Mouse (Mus musculus) limb, embryonic 11.5 days (tissue): ENCODE measurements around the gene Tenm4. TPM values are rescaled to one million over a fixed set of nuclear protein-coding genes. Genes with fewer than 3 reads are reported as not detected.

ENCODE experiments used
- ATAC-seq: fragments of 200-750 bp; cut with Nextera tagmentation; 2 replicates; pipeline ENCODE4 v1.8.0; 2017; ENCODE audit warnings: low read depth; ENCODE audit not compliant: insufficient number of reproducible peaks, low FRiP score, low TSS enrichment
- DNase-seq: peaks from one replicate; pipeline ENCODE4 v3.0.0-alpha.2; 2015; ENCODE audit warnings: low spot score
- H3K27ac ChIP-seq: fragments of 300-500 bp; sonication (generic); replicated peaks from 2 replicates; pipeline ENCODE4 v1.5.1; 2014; ENCODE audit warnings: low read depth, mild to moderate bottlenecking, low read length
- H3K27me3 ChIP-seq: fragments of 300-500 bp; sonication (generic); 2 replicates; pipeline ENCODE4 v1.6.1; 2014; ENCODE audit warnings: mild to moderate bottlenecking, low read length, mixed read lengths; ENCODE audit not compliant: control insufficient read depth, insufficient read depth
- H3K36me3 ChIP-seq: fragments of 300-500 bp; sonication (generic); 2 replicates; pipeline ENCODE4 v1.6.1; 2014; ENCODE audit warnings: mild to moderate bottlenecking, low read length, moderate library complexity, mixed read lengths; ENCODE audit not compliant: control insufficient read depth, insufficient read depth
- H3K4me1 ChIP-seq: fragments of 300-500 bp; sonication (generic); 2 replicates; pipeline ENCODE4 v1.6.1; 2014; ENCODE audit warnings: low read length, mixed read lengths; ENCODE audit not compliant: control insufficient read depth, insufficient read depth
- H3K4me2 ChIP-seq: fragments of 300-500 bp; sonication (generic); 2 replicates; pipeline ENCODE4 v1.6.1; 2014; ENCODE audit warnings: low read depth, mild to moderate bottlenecking, moderate library complexity; ENCODE audit not compliant: severe bottlenecking
- H3K4me3 ChIP-seq: fragments of 300-500 bp; sonication (generic); 2 replicates; pipeline ENCODE4 v1.5.1; 2014; ENCODE audit warnings: low read depth, low read length
- H3K9ac ChIP-seq: fragments of 300-500 bp; sonication (generic); 2 replicates; pipeline ENCODE4 v1.6.1; 2014; ENCODE audit warnings: mild to moderate bottlenecking, low read length
- H3K9me3 ChIP-seq: fragments of 300-500 bp; sonication (generic); 2 replicates; pipeline ENCODE4 v1.6.1; 2016; ENCODE audit warnings: low read length; ENCODE audit not compliant: control insufficient read depth
- WGBS: fragments of 180-500 bp; shearing (Covaris S2); extraction: QIAGEN DNeasy Blood & Tissue Kit; methylation state at CpG from one replicate; pipeline ENCODE4 v1.1.7; 2014; 5-methylcytosine and 5-hydroxymethylcytosine counted together
- polyA plus RNA-seq: library from polyadenylated mRNA; unstranded; fragments of >200 nt; fragmentation: Nextera tagmentation; extraction: Ambion mirVana; gene quantifications from 2 replicates; pipeline ENCODE4 v1.2.1, GENCODE M21; 2014

The Tenm4 gene
- polyA plus RNA-seq, 1 experiment from 2014 or later, result 43.1 TPM

DNA sequence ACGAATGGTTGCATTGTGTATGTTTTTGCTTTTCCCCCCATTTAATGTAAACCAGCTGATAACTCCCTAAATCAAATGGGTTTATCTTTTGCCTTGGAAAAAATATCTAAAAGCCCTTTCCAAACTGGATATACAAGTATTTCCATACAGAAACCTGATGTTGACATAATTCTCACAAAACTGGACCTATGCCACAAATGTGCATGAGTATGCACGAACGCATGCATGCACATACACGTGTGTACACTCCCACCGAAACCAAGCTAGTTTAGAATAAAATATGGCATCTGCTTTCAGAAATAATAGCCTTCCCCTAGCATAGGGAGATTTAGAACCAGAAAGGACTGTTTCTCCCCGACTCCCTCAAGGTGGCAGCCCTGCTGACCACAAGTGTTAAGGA is 569.6 kb downstream of the Tenm4 start:
- no peak overlapping the region for H3K4me3 ChIP-seq
- H3K4me1 ChIP-seq, result peaks cover 37% of the 10 kb centered on the region
- no peak overlapping the region for H3K27ac ChIP-seq
- H3K9me3 ChIP-seq, result no peaks in the 10 kb centered on the region
- ATAC-seq (no peak), DNase-seq (no peak)
- no peak overlapping the region for H3K9ac ChIP-seq
- no peak overlapping the region for H3K4me2 ChIP-seq
- no peaks in the 10 kb centered on the region for H3K27me3 ChIP-seq
- WGBS, result 46% methylated on average over 6 of the region's 6 CpGs
- H3K36me3 ChIP-seq, result no peaks in the 10 kb centered on the region; the same call in 1 of the 2 replicates

DNA sequence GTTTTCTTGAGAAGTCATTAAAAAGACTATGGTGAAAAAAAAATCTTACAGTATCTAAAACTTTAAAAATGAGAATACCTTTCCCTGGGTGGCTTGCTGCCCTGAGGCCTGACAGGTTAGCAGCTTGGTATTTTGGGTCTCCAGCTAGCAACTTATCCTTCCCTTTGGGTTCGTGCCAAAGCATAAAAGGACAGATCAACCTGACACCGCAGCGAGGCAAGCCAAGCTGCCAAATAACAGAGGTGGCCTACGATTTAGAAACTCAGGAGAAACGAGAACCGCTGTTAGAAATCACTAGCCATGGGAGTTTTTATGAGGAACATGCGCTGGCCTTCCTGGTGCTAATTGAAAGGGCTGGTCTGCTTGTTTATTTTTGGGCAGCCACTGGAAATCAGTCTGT is 571.2 kb downstream of the Tenm4 start:
- H3K36me3 ChIP-seq, result no peaks in the 10 kb centered on the region; the same call in 1 of the 2 replicates
- H3K27ac ChIP-seq, result no peak overlapping the region; the same call in 1 of the 2 replicates
- ATAC-seq (no peak), DNase-seq (no peak)
- no peaks in the 10 kb centered on the region for H3K9me3 ChIP-seq
- H3K4me1 ChIP-seq, result peaks cover 43% of the 10 kb centered on the region
- H3K9ac ChIP-seq, result no peak overlapping the region
- H3K4me2 ChIP-seq, result no peak overlapping the region
- whole genome bisulfite sequencing, result 7% methylated on average over 7 of the region's 7 CpGs
- no peak overlapping the region for H3K4me3 ChIP-seq
- no peaks in the 10 kb centered on the region for H3K27me3 ChIP-seq

DNA sequence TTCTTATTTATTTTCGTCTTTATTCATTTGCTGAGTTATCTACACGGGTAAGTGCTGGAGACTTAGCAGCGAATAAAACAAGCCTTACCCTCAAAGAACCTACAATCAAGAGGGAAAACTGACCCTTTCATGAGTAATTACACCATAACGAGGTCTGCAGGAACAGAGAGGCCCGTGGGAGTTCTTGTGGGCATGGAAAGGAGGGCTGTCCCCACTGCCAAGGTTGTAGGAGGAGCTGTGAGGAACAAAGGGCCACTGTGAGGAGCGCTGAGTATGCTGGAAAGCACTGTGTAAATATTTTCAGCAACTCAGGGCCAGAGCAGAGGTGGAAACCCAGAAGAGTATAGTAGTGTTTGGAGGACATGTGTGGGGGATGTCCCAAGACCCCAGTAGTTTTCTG is 574.9 kb downstream of the Tenm4 start:
- Histone ChIP-seq H3K27me3 (no peaks in the 10 kb centered on the region), H3K4me1 (peaks cover 47% of the 10 kb centered on the region), H3K9me3 (no peaks in the 10 kb centered on the region), H3K9ac (no peak overlapping the region), H3K4me2 (no peak overlapping the region), H3K36me3 (no peaks in the 10 kb centered on the region), H3K4me3 (no peak overlapping the region), H3K27ac (peak overlapping the region; percentile 63; the same call in 1 of the 2 replicates)
- ATAC-seq, result peak; percentile 83; the same call in 1 of the 2 replicates
- DNase-seq, result peak; percentile 73
- 14% methylated on average over 6 of the region's 6 CpGs for WGBS

DNA sequence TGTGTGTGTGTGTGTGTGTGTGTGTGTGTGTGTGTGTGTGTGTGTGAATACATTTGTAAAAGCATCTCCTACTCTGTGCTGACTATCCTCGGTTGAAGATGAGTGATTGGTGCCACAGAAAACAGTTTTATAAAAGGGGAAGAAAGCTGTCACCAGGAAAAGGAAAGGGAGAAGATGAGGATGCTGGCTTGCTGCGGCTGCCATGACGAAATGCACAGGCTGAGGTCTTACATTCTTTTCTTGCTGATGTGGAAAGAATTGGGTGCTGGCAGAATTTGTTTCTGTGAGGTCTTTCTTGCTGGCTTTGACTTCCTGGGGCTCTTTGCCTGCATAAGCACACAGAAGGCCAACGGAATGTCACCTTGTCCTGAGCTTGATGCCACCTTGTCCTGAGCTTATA is 575.7 kb downstream of the Tenm4 start:
- peaks cover 46% of the 10 kb centered on the region for H3K4me1 ChIP-seq
- no peak overlapping the region for H3K27ac ChIP-seq
- no peaks in the 10 kb centered on the region for H3K36me3 ChIP-seq
- ATAC-seq (no peak), DNase-seq (no peak)
- no peaks in the 10 kb centered on the region for H3K27me3 ChIP-seq
- H3K4me2 ChIP-seq, result no peak overlapping the region
- H3K9me3 ChIP-seq, result no peaks in the 10 kb centered on the region
- 90% methylated on average over 4 of the region's 4 CpGs for WGBS
- no peak overlapping the region for H3K9ac ChIP-seq
- H3K4me3 ChIP-seq, result no peak overlapping the region

DNA sequence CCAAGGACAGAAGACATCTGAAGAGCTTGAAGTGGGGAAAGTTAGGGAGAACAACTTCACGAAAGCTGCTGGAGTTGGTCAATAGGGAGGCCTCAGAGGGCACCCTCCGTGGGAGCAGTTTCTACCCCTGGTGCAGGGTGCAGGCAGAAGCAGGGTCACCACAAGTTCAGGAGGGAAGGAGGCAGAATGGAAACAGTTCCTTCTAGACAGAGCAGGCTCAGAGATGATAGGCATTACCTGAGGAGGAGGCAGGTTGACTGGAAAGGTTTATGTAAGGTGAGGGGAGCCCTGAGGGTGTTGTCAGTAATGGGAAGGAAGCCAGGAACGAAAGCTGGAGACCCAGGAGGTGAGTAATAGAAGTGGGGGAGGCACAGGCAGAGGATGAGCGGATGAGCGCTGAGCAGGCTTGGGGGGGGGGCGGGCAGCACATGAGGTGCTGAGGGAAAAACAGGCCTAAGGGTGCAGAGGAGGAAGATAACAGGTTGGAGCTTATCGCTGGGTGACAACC is 577.5 kb downstream of the Tenm4 start:
- no peak for DNase-seq
- Histone ChIP-seq H3K4me2 (no peak overlapping the region), H3K27me3 (no peaks in the 10 kb centered on the region), H3K9me3 (no peaks in the 10 kb centered on the region), H3K4me3 (no peak overlapping the region), H3K36me3 (no peaks in the 10 kb centered on the region), H3K4me1 (peaks cover 40% of the 10 kb centered on the region), H3K27ac (0 out of 2 replicates have a peak overlapping the region, but pooled peaks have one; percentile 56), H3K9ac (no peak overlapping the region)
- ATAC-seq, result no peak
- WGBS, result 63% methylated on average over 7 of the region's 7 CpGs

DNA sequence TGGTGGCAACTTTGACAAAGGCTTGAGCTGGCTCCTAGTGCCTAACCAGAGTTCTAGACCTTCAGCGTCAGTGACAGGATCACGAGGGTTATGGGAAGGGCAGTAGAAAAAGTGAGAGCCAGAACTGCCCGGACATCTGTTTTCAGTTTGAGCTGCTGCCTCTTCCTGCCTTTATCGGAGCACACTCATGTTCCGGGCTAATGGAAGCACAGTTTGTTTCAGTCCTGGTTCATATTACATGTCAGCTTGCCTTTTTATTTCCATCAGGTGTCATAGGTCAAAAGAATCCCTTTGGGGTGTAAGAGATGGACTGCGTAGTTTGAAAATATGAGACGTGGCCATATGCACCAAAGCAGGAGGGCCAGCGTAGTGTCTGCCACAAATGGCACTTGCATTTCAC is 578.7 kb downstream of the Tenm4 start:
- Histone ChIP-seq H3K4me1 (peaks cover 39% of the 10 kb centered on the region), H3K9me3 (no peaks in the 10 kb centered on the region), H3K27ac (no peak overlapping the region; the same call in 1 of the 2 replicates), H3K4me2 (no peak overlapping the region), H3K27me3 (no peaks in the 10 kb centered on the region), H3K4me3 (no peak overlapping the region), H3K36me3 (no peaks in the 10 kb centered on the region), H3K9ac (no peak overlapping the region)
- DNase-seq, result peak; percentile 70
- WGBS, result 8% methylated on average over 8 of the region's 8 CpGs
- peak; percentile 45; the same call in 1 of the 2 replicates for ATAC-seq

DNA sequence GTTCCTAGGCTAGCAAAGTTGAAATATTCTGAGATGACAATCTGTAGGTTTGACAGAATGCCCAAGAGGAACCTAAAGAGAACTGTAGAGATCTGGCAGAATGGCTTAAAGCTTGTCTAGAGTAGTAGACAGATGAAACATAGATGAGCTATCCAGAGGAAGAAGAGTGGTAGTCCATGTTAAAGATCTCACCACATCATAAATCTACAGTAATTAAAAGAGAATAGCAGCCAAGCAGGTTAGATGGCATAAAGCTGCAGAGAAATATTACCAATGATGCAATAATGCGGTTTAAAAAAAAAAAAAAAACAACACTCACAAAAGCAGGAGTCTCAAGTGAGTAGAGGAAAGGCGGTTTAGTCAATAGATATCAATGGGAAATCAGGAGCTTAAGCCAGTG is 580.2 kb downstream of the Tenm4 start:
- Histone ChIP-seq H3K4me2 (no peak overlapping the region), H3K9me3 (no peaks in the 10 kb centered on the region), H3K36me3 (no peaks in the 10 kb centered on the region), H3K4me1 (peaks cover 40% of the 10 kb centered on the region), H3K27me3 (no peaks in the 10 kb centered on the region), H3K9ac (no peak overlapping the region), H3K27ac (no peak overlapping the region), H3K4me3 (no peak overlapping the region)
- ATAC-seq (no peak), DNase-seq (no peak)
- 84% methylated on average over 2 of the region's 2 CpGs for WGBS

DNA sequence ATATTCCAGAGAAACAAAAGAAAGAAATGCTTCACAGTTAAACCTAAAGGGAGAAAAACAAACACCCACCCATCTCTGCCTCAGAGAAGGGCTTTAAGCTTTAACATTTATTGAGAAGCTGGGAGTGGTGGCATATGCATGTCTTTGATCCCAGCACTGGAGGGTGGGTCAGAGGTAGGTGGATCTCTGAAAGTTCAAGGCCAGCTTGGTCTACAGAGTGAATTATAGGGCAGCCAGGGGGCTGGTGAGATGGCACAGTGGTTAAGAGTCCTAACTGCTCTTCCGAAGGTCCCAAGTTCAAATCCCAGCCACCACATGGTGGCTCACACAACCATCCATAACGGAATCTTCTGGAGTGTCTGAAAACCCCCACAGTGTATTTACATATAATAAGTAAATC is 581.7 kb downstream of the Tenm4 start:
- H3K27ac ChIP-seq, result no peak overlapping the region
- no peak overlapping the region for H3K4me2 ChIP-seq
- H3K9me3 ChIP-seq, result no peaks in the 10 kb centered on the region
- H3K4me1 ChIP-seq, result peaks cover 43% of the 10 kb centered on the region
- no peak overlapping the region for H3K4me3 ChIP-seq
- 89% methylated on average over 2 of the region's 2 CpGs for WGBS
- H3K9ac ChIP-seq, result no peak overlapping the region
- no peak for ATAC-seq
- H3K36me3 ChIP-seq, result no peaks in the 10 kb centered on the region
- DNase-seq, result no peak
- H3K27me3 ChIP-seq, result no peaks in the 10 kb centered on the region
